Mouse (Mus musculus): ENCODE measurements at regions not wholly inside any gene's neighbourhood (a gene's known extent, or its start where the extent isn't known, plus 50 kb on each side); places are given as distances from the start of the nearest gene placed in this dataset.

DNA sequence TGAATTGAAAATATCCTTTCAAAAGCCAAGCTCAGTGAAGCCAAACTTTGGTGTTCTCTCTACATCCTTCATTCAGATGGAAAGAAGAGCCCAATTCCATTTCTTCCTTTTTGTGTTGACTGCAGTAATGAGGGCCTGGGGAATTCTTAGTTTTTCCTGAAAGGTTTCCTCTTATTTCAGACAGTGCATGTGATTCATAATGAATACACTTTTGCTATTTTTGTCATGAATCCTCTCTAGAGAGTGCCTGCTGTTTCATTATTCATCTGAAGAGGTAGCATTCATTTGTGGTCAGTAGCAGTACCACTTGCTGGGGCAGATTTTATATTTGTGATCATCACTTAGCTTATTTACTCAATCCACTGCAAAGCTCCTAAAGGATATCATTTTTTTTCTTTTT, 303.0 kb upstream of the Anxa10 start:
- DNase-seq, result no peak

GRCm38 (mm10) chr8:62417549-62417948, 294.6 kb upstream of the Anxa10 start:
- DNase-seq, result peak; percentile 0
